Mouse (Mus musculus): ENCODE data around the gene Exoc3l2. TPM values are rescaled to one million over a fixed set of nuclear protein-coding genes. Genes with fewer than 3 reads are reported as not detected.

Gene Exoc3l2
- polyA plus RNA-seq, 1 experiment from 2014 or later: 0.45 TPM

- Histone ChIP-seq H3K27ac (ENCODE audit: low read length) (no peak overlapping the region), H3K36me3 (ENCODE audit: control insufficient read depth, insufficient read depth, low read length) (no peaks in the 10 kb centered on the region), H3K27me3 (ENCODE audit: control insufficient read depth, insufficient read depth, low read depth, low read length) (peaks cover 43% of the 10 kb centered on the region), H3K4me1 (ENCODE audit: control insufficient read depth, insufficient read depth, low read length) (peaks cover 4% of the 10 kb centered on the region), H3K4me2 (ENCODE audit: low read length) (peak overlapping the region; percentile 64), H3K9ac (ENCODE audit: low read depth, low read length) (peak overlapping the region; percentile 58), H3K4me3 (ENCODE audit: low read depth, low read length) (peak overlapping the region; percentile 33), H3K9me3 (replicated peaks; ENCODE audit: control insufficient read depth, low read length, poor library complexity, severe bottlenecking) (no peaks in the 10 kb centered on the region)
- ATAC-seq: peak; percentile 51; the same call in 1 of the 2 replicates
- WGBS: 5% methylated on average over 31 of the region's 31 CpGs
Measured at GRCm38 (mm10) chr7:19489525-19489924, 26.4 kb downstream of the Exoc3l2 start.

- peaks cover 43% of the 10 kb centered on the region for H3K27me3 ChIP-seq (ENCODE audit: control insufficient read depth, insufficient read depth, low read depth, low read length)
- WGBS: 1% methylated on average over 25 of the region's 26 CpGs
- no peak for ATAC-seq
- H3K9me3 ChIP-seq (replicated peaks; ENCODE audit: control insufficient read depth, low read length, poor library complexity, severe bottlenecking): no peaks in the 10 kb centered on the region
- H3K36me3 ChIP-seq (ENCODE audit: control insufficient read depth, insufficient read depth, low read length): no peaks in the 10 kb centered on the region
- H3K9ac ChIP-seq (ENCODE audit: low read depth, low read length): no peak overlapping the region; the same call in 1 of the 2 replicates
- peaks cover 4% of the 10 kb centered on the region for H3K4me1 ChIP-seq (ENCODE audit: control insufficient read depth, insufficient read depth, low read length)
- H3K27ac ChIP-seq (ENCODE audit: low read length): no peak overlapping the region
- peak overlapping the region; percentile 39 for H3K4me2 ChIP-seq (ENCODE audit: low read length)
- no peak overlapping the region for H3K4me3 ChIP-seq (ENCODE audit: low read depth, low read length)
Measured at GRCm38 (mm10) chr7:19491731-19492130, 28.6 kb downstream of the Exoc3l2 start.

- Histone ChIP-seq H3K36me3 (ENCODE audit: control insufficient read depth, insufficient read depth, low read length) (no peaks in the 10 kb centered on the region), H3K4me1 (ENCODE audit: control insufficient read depth, insufficient read depth, low read length) (no peaks in the 10 kb centered on the region; the same call in 1 of the 2 replicates), H3K27ac (ENCODE audit: low read length) (no peak overlapping the region), H3K4me2 (ENCODE audit: low read length) (no peak overlapping the region), H3K27me3 (ENCODE audit: control insufficient read depth, insufficient read depth, low read depth, low read length) (peaks cover 18% of the 10 kb centered on the region), H3K9me3 (replicated peaks; ENCODE audit: control insufficient read depth, low read length, poor library complexity, severe bottlenecking) (no peaks in the 10 kb centered on the region), H3K9ac (ENCODE audit: low read depth, low read length) (no peak overlapping the region), H3K4me3 (ENCODE audit: low read depth, low read length) (no peak overlapping the region)
- ATAC-seq: no peak
- WGBS: 87% methylated on average over 25 of the region's 25 CpGs
Measured at GRCm38 (mm10) chr7:19494751-19495474, 31.8 kb downstream of the Exoc3l2 start.

GRCm38 (mm10) chr7:19495521-19496213, 32.5 kb downstream of the Exoc3l2 start:
- no peak for ATAC-seq
- H3K36me3 ChIP-seq (ENCODE audit: control insufficient read depth, insufficient read depth, low read length): no peaks in the 10 kb centered on the region
- H3K9ac ChIP-seq (ENCODE audit: low read depth, low read length): no peak overlapping the region
- H3K27ac ChIP-seq (ENCODE audit: low read length): no peak overlapping the region
- H3K27me3 ChIP-seq (ENCODE audit: control insufficient read depth, insufficient read depth, low read depth, low read length): peaks cover 11% of the 10 kb centered on the region
- H3K4me3 ChIP-seq (ENCODE audit: low read depth, low read length): no peak overlapping the region
- no peak overlapping the region for H3K4me2 ChIP-seq (ENCODE audit: low read length)
- no peaks in the 10 kb centered on the region; the same call in 1 of the 2 replicates for H3K4me1 ChIP-seq (ENCODE audit: control insufficient read depth, insufficient read depth, low read length)
- no peaks in the 10 kb centered on the region for H3K9me3 ChIP-seq (replicated peaks; ENCODE audit: control insufficient read depth, low read length, poor library complexity, severe bottlenecking)
- 73% methylated on average over 20 of the region's 20 CpGs for WGBS

- H3K27me3 ChIP-seq (ENCODE audit: control insufficient read depth, insufficient read depth, low read depth, low read length): peaks cover 6% of the 10 kb centered on the region
- no peaks in the 10 kb centered on the region; the same call in 1 of the 2 replicates for H3K4me1 ChIP-seq (ENCODE audit: control insufficient read depth, insufficient read depth, low read length)
- H3K36me3 ChIP-seq (ENCODE audit: control insufficient read depth, insufficient read depth, low read length): no peaks in the 10 kb centered on the region
- ATAC-seq: no peak
- no peaks in the 10 kb centered on the region for H3K9me3 ChIP-seq (replicated peaks; ENCODE audit: control insufficient read depth, low read length, poor library complexity, severe bottlenecking)
- H3K9ac ChIP-seq (ENCODE audit: low read depth, low read length): no peak overlapping the region
- H3K4me2 ChIP-seq (ENCODE audit: low read length): no peak overlapping the region
- WGBS: 61% methylated on average over 5 of the region's 5 CpGs
- no peak overlapping the region for H3K27ac ChIP-seq (ENCODE audit: low read length)
- H3K4me3 ChIP-seq (ENCODE audit: low read depth, low read length): no peak overlapping the region
Measured at GRCm38 (mm10) chr7:19496214-19496555, 33.1 kb downstream of the Exoc3l2 start.

- H3K4me3 ChIP-seq (ENCODE audit: low read depth, low read length): no peak overlapping the region
- ATAC-seq: no peak
- no peaks in the 10 kb centered on the region for H3K36me3 ChIP-seq (ENCODE audit: control insufficient read depth, insufficient read depth, low read length)
- H3K27me3 ChIP-seq (ENCODE audit: control insufficient read depth, insufficient read depth, low read depth, low read length): no peaks in the 10 kb centered on the region
- no peak overlapping the region for H3K4me2 ChIP-seq (ENCODE audit: low read length)
- no peaks in the 10 kb centered on the region for H3K9me3 ChIP-seq (replicated peaks; ENCODE audit: control insufficient read depth, low read length, poor library complexity, severe bottlenecking)
- H3K4me1 ChIP-seq (ENCODE audit: control insufficient read depth, insufficient read depth, low read length): no peaks in the 10 kb centered on the region
- H3K27ac ChIP-seq (ENCODE audit: low read length): no peak overlapping the region
- whole genome bisulfite sequencing: 97% methylated on average over 4 of the region's 4 CpGs
- no peak overlapping the region for H3K9ac ChIP-seq (ENCODE audit: low read depth, low read length)
Measured at GRCm38 (mm10) chr7:19498326-19498725, 35.2 kb downstream of the Exoc3l2 start.

GRCm38 (mm10) chr7:19500420-19501363, 37.6 kb downstream of the Exoc3l2 start:
- WGBS: 75% methylated on average over 12 of the region's 12 CpGs
- no peak for ATAC-seq

GRCm38 (mm10) chr7:19501658-19502057, 38.5 kb downstream of the Exoc3l2 start:
- no peak overlapping the region for H3K9ac ChIP-seq (ENCODE audit: low read depth, low read length)
- no peak overlapping the region for H3K4me2 ChIP-seq (ENCODE audit: low read length)
- no peak overlapping the region for H3K27ac ChIP-seq (ENCODE audit: low read length)
- no peaks in the 10 kb centered on the region for H3K27me3 ChIP-seq (ENCODE audit: control insufficient read depth, insufficient read depth, low read depth, low read length)
- peaks cover 2% of the 10 kb centered on the region; the same call in 1 of the 2 replicates for H3K4me1 ChIP-seq (ENCODE audit: control insufficient read depth, insufficient read depth, low read length)
- H3K36me3 ChIP-seq (ENCODE audit: control insufficient read depth, insufficient read depth, low read length): no peaks in the 10 kb centered on the region
- H3K9me3 ChIP-seq (replicated peaks; ENCODE audit: control insufficient read depth, low read length, poor library complexity, severe bottlenecking): no peaks in the 10 kb centered on the region
- whole genome bisulfite sequencing: 83% methylated on average over 4 of the region's 4 CpGs
- no peak overlapping the region for H3K4me3 ChIP-seq (ENCODE audit: low read depth, low read length)
- no peak for ATAC-seq

More at GRCm38 (mm10) chr7:19500420-19501363, 37.6 kb downstream of the Exoc3l2 start:
- no peak overlapping the region for H3K27ac ChIP-seq (ENCODE audit: low read length)
- no peaks in the 10 kb centered on the region for H3K27me3 ChIP-seq (ENCODE audit: control insufficient read depth, insufficient read depth, low read depth, low read length)
- H3K4me3 ChIP-seq (ENCODE audit: low read depth, low read length): no peak overlapping the region
- no peak overlapping the region for H3K9ac ChIP-seq (ENCODE audit: low read depth, low read length)
- H3K4me1 ChIP-seq (ENCODE audit: control insufficient read depth, insufficient read depth, low read length): no peaks in the 10 kb centered on the region; the same call in 1 of the 2 replicates
- no peaks in the 10 kb centered on the region for H3K36me3 ChIP-seq (ENCODE audit: control insufficient read depth, insufficient read depth, low read length)
- H3K9me3 ChIP-seq (replicated peaks; ENCODE audit: control insufficient read depth, low read length, poor library complexity, severe bottlenecking): no peaks in the 10 kb centered on the region
- no peak overlapping the region for H3K4me2 ChIP-seq (ENCODE audit: low read length)

Data from midbrain, embryonic 16.5 days (tissue).